Mouse (Mus musculus): ENCODE measurements around the gene Ubc. TPM values are rescaled to one million over a fixed set of nuclear protein-coding genes. Genes with fewer than 3 reads are reported as not detected.

The Ubc gene
- polyA plus RNA-seq, 1 experiment from 2014 or later = 608 TPM

GRCm38 (mm10) chr5:125358270-125358608, 31.8 kb downstream of the Ubc start:
- peak; percentile 47; the same call in 1 of the 2 replicates for ATAC-seq (ENCODE audit: low read depth)
- no peaks in the 10 kb centered on the region for H3K36me3 ChIP-seq (ENCODE audit: control insufficient read depth, insufficient read depth)
- WGBS (ENCODE audit: insufficient replicate concordance) = 13% methylated on average over 5 of the region's 5 CpGs
- peak overlapping the region; percentile 7; the same call in 1 of the 2 replicates for H3K4me3 ChIP-seq (ENCODE audit: low read depth, low read length)
- peak overlapping the region; percentile 12; the same call in 1 of the 2 replicates for H3K27ac ChIP-seq (ENCODE audit: low read length)
- peaks cover 3% of the 10 kb centered on the region for H3K4me1 ChIP-seq (ENCODE audit: control insufficient read depth, low read depth, low read length)
- no peaks in the 10 kb centered on the region for H3K27me3 ChIP-seq (ENCODE audit: control insufficient read depth, insufficient read depth, low read depth, low read length)
- no peaks in the 10 kb centered on the region for H3K9me3 ChIP-seq (replicated peaks; ENCODE audit: control insufficient read depth, low read length)
- H3K9ac ChIP-seq (ENCODE audit: low read depth, low read length) = no peak overlapping the region
- H3K4me2 ChIP-seq (ENCODE audit: low read depth, low read length) = peak overlapping the region; percentile 24

DNA sequence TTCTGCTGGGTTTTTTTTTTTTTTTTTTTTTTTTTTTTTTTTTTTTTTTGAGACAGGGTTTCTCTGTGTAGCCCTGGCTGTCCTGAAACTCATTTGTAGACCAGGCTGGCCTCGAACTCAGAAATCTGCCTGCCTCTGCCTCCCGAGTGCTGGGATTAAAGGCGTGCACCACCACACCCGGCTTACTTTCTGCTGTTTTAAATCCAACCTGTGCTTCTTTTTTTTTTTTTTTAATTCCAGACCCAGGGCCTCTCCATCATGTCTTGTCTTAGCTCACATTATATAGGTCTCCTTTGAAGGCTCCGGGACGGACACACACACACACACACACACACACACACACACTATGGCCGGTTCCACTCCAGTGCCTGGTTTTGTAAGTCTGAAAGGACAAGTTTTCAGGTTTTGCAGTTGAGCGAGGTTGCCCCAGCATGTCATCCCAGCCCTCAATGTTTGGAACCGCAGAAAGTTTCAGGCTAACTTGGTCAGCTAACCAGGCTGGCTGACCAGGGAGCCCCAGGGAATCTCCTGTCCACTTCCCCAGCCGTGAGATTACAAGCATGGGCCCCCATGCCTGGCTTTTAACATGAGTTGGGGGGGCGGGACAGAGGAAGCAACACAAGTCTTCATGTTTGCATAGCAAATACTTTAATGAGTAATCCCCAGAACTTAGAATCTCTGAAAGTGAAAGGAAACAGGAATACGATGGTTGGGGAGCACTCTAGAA, 32.3 kb downstream of the Ubc start:
- H3K36me3 ChIP-seq (ENCODE audit: control insufficient read depth, insufficient read depth) = no peaks in the 10 kb centered on the region
- peaks cover 3% of the 10 kb centered on the region for H3K4me1 ChIP-seq (ENCODE audit: control insufficient read depth, low read depth, low read length)
- WGBS (ENCODE audit: insufficient replicate concordance) = 43% methylated on average over 12 of the region's 12 CpGs
- no peak overlapping the region for H3K9ac ChIP-seq (ENCODE audit: low read depth, low read length)
- H3K27me3 ChIP-seq (ENCODE audit: control insufficient read depth, insufficient read depth, low read depth, low read length) = no peaks in the 10 kb centered on the region
- peak overlapping the region; percentile 12 for H3K27ac ChIP-seq (ENCODE audit: low read length)
- H3K9me3 ChIP-seq (replicated peaks; ENCODE audit: control insufficient read depth, low read length) = no peaks in the 10 kb centered on the region
- H3K4me3 ChIP-seq (ENCODE audit: low read depth, low read length) = peak overlapping the region; percentile 7; the same call in 1 of the 2 replicates
- peak overlapping the region; percentile 24 for H3K4me2 ChIP-seq (ENCODE audit: low read depth, low read length)
- ATAC-seq (ENCODE audit: low read depth) = no peak

GRCm38 (mm10) chr5:125355650-125356049, 34.4 kb downstream of the Ubc start:
- WGBS (ENCODE audit: insufficient replicate concordance) = 41% methylated on average over 7 of the region's 7 CpGs
- no peak overlapping the region for H3K9ac ChIP-seq (ENCODE audit: low read depth, low read length)

DNA sequence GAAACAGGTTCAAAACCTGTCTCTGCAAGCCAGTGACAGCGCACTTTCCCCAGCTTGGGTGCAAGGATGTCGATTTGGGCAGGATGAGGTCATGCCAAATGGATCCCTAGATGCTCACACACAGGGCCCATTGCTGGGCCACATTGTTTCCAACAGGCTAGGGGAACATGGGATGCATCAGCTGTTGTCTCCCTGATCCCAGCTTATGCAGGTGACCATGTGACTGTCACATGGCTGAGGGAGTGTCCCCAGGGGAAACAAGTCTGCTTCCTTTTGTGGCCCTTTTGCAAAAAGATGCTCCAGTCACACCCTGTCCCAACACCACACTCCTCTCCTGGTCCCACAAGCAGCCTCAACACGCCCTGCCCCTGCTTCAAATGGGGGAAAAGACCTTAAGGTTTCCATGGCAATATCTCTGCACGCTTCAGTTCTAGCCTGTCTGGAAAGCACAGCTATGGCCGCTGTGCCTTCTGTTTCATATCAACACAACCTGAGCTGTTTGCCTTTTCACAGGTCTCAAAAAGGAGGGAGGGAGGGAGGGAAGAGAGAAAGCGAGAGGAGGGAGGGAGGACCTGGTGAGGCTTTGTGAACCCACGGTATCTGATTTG, 35.0 kb downstream of the Ubc start:
- Histone ChIP-seq H3K27me3 (ENCODE audit: control insufficient read depth, insufficient read depth, low read depth, low read length) (no peaks in the 10 kb centered on the region), H3K9me3 (replicated peaks; ENCODE audit: control insufficient read depth, low read length) (no peaks in the 10 kb centered on the region), H3K27ac (ENCODE audit: low read length) (no peak overlapping the region), H3K4me2 (ENCODE audit: low read depth, low read length) (no peak overlapping the region), H3K4me3 (ENCODE audit: low read depth, low read length) (no peak overlapping the region), H3K36me3 (ENCODE audit: control insufficient read depth, insufficient read depth) (no peaks in the 10 kb centered on the region), H3K4me1 (ENCODE audit: control insufficient read depth, low read depth, low read length) (peaks cover 3% of the 10 kb centered on the region), H3K9ac (ENCODE audit: low read depth, low read length) (no peak overlapping the region)
- WGBS (ENCODE audit: insufficient replicate concordance) = 62% methylated on average over 7 of the region's 7 CpGs
- no peak for ATAC-seq (ENCODE audit: low read depth)

More at GRCm38 (mm10) chr5:125355650-125356049, 34.4 kb downstream of the Ubc start:
- Histone ChIP-seq H3K4me2 (ENCODE audit: low read depth, low read length) (no peak overlapping the region), H3K4me3 (ENCODE audit: low read depth, low read length) (no peak overlapping the region), H3K27me3 (ENCODE audit: control insufficient read depth, insufficient read depth, low read depth, low read length) (no peaks in the 10 kb centered on the region), H3K36me3 (ENCODE audit: control insufficient read depth, insufficient read depth) (no peaks in the 10 kb centered on the region), H3K4me1 (ENCODE audit: control insufficient read depth, low read depth, low read length) (peaks cover 3% of the 10 kb centered on the region), H3K27ac (ENCODE audit: low read length) (no peak overlapping the region), H3K9me3 (replicated peaks; ENCODE audit: control insufficient read depth, low read length) (no peaks in the 10 kb centered on the region)
- no peak for ATAC-seq (ENCODE audit: low read depth)

GRCm38 (mm10) chr5:125352781-125353294, 37.2 kb downstream of the Ubc start:
- H3K36me3 ChIP-seq (ENCODE audit: control insufficient read depth, insufficient read depth) = no peaks in the 10 kb centered on the region
- no peak overlapping the region for H3K4me2 ChIP-seq (ENCODE audit: low read depth, low read length)
- H3K4me1 ChIP-seq (ENCODE audit: control insufficient read depth, low read depth, low read length) = peaks cover 8% of the 10 kb centered on the region
- no peaks in the 10 kb centered on the region for H3K27me3 ChIP-seq (ENCODE audit: control insufficient read depth, insufficient read depth, low read depth, low read length)
- 74% methylated on average over 5 of the region's 5 CpGs for WGBS (ENCODE audit: insufficient replicate concordance)
- H3K4me3 ChIP-seq (ENCODE audit: low read depth, low read length) = no peak overlapping the region
- H3K9ac ChIP-seq (ENCODE audit: low read depth, low read length) = no peak overlapping the region
- no peak overlapping the region for H3K27ac ChIP-seq (ENCODE audit: low read length)
- no peak for ATAC-seq (ENCODE audit: low read depth)
- no peaks in the 10 kb centered on the region for H3K9me3 ChIP-seq (replicated peaks; ENCODE audit: control insufficient read depth, low read length)

- Histone ChIP-seq H3K27me3 (ENCODE audit: control insufficient read depth, insufficient read depth, low read depth, low read length) (no peaks in the 10 kb centered on the region), H3K36me3 (ENCODE audit: control insufficient read depth, insufficient read depth) (no peaks in the 10 kb centered on the region), H3K9ac (ENCODE audit: low read depth, low read length) (no peak overlapping the region), H3K4me1 (ENCODE audit: control insufficient read depth, low read depth, low read length) (peaks cover 6% of the 10 kb centered on the region), H3K4me3 (ENCODE audit: low read depth, low read length) (no peak overlapping the region), H3K4me2 (ENCODE audit: low read depth, low read length) (no peak overlapping the region), H3K9me3 (replicated peaks; ENCODE audit: control insufficient read depth, low read length) (no peaks in the 10 kb centered on the region), H3K27ac (ENCODE audit: low read length) (no peak overlapping the region)
- WGBS (ENCODE audit: insufficient replicate concordance) = 28% methylated on average over 5 of the region's 5 CpGs
- ATAC-seq (ENCODE audit: low read depth) = no peak
Observed at GRCm38 (mm10) chr5:125351939-125352338, 38.1 kb downstream of the Ubc start.

- Histone ChIP-seq H3K4me2 (ENCODE audit: low read depth, low read length) (no peak overlapping the region), H3K4me1 (ENCODE audit: control insufficient read depth, low read depth, low read length) (peaks cover 6% of the 10 kb centered on the region), H3K4me3 (ENCODE audit: low read depth, low read length) (no peak overlapping the region), H3K36me3 (ENCODE audit: control insufficient read depth, insufficient read depth) (no peaks in the 10 kb centered on the region), H3K9ac (ENCODE audit: low read depth, low read length) (no peak overlapping the region), H3K27ac (ENCODE audit: low read length) (no peak overlapping the region), H3K27me3 (ENCODE audit: control insufficient read depth, insufficient read depth, low read depth, low read length) (no peaks in the 10 kb centered on the region), H3K9me3 (replicated peaks; ENCODE audit: control insufficient read depth, low read length) (no peaks in the 10 kb centered on the region)
- WGBS (ENCODE audit: insufficient replicate concordance) = 73% methylated on average over 8 of the region's 8 CpGs
- ATAC-seq (ENCODE audit: low read depth) = no peak
Observed at GRCm38 (mm10) chr5:125351057-125351456, 38.9 kb downstream of the Ubc start.

DNA sequence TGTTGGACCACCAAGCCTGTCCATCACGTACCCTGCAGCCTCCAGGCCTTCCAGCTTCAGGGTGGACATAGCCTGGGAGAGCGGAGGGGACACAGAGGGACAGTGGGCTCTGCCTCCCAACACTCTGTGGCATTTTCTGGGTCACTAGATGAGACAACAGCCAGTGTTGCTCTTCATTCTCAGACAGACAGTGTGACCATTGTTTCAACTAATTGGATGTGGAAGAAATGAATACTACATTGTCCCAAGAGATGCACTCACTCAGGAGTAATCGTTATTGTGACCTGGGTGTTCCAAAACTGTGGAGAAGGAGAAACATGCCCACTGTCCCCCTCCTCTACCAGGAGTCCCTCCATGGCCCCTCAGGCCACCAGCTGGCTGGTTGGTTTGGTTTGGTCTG, 40.6 kb downstream of the Ubc start:
- Histone ChIP-seq H3K9me3 (replicated peaks; ENCODE audit: control insufficient read depth, low read length) (no peaks in the 10 kb centered on the region), H3K9ac (ENCODE audit: low read depth, low read length) (no peak overlapping the region), H3K36me3 (ENCODE audit: control insufficient read depth, insufficient read depth) (no peaks in the 10 kb centered on the region), H3K4me3 (ENCODE audit: low read depth, low read length) (no peak overlapping the region), H3K27ac (ENCODE audit: low read length) (no peak overlapping the region), H3K4me2 (ENCODE audit: low read depth, low read length) (no peak overlapping the region), H3K27me3 (ENCODE audit: control insufficient read depth, insufficient read depth, low read depth, low read length) (no peaks in the 10 kb centered on the region), H3K4me1 (ENCODE audit: control insufficient read depth, low read depth, low read length) (peaks cover 6% of the 10 kb centered on the region)
- 75% methylated on average over 3 of the region's 3 CpGs for WGBS (ENCODE audit: insufficient replicate concordance)
- no peak for ATAC-seq (ENCODE audit: low read depth)

GRCm38 (mm10) chr5:125348487-125348886, 41.5 kb downstream of the Ubc start:
- peak; percentile 56; the same call in 1 of the 2 replicates for ATAC-seq (ENCODE audit: low read depth)
- no peak overlapping the region for H3K4me2 ChIP-seq (ENCODE audit: low read depth, low read length)

More at GRCm38 (mm10) chr5:125348487-125348886, 41.5 kb downstream of the Ubc start:
- Histone ChIP-seq H3K9ac (ENCODE audit: low read depth, low read length) (no peak overlapping the region), H3K27me3 (ENCODE audit: control insufficient read depth, insufficient read depth, low read depth, low read length) (no peaks in the 10 kb centered on the region), H3K4me3 (ENCODE audit: low read depth, low read length) (no peak overlapping the region), H3K9me3 (replicated peaks; ENCODE audit: control insufficient read depth, low read length) (no peaks in the 10 kb centered on the region), H3K4me1 (ENCODE audit: control insufficient read depth, low read depth, low read length) (peaks cover 6% of the 10 kb centered on the region), H3K27ac (ENCODE audit: low read length) (no peak overlapping the region), H3K36me3 (ENCODE audit: control insufficient read depth, insufficient read depth) (no peaks in the 10 kb centered on the region)
- WGBS (ENCODE audit: insufficient replicate concordance) = 12% methylated on average over 8 of the region's 8 CpGs
